Mouse (Mus musculus): Measurements from ENCODE around the gene Med22. TPM values are rescaled to one million over a fixed set of nuclear protein-coding genes. Genes with fewer than 3 reads are reported as not detected.

Gene Med22
- polyA plus RNA-seq, 1 experiment from 2014 or later: 99.5 TPM

Other genes with a start within 250 kb of the Med22 start
- not detected in 2 replicates for gene Lcn4, start 239.4 kb downstream of the Med22 start, polyA plus RNA-seq (2014; fragmentation: Nextera tagmentation; extraction: Ambion mirVana)
- gene Abo, start 45.7 kb downstream of the Med22 start, polyA plus RNA-seq (2014; fragmentation: Nextera tagmentation; extraction: Ambion mirVana): not detected in 2 replicates
- 11.6 and 15.2 TPM in 2 replicates for gene Surf6, start 7.8 kb downstream of the Med22 start, polyA plus RNA-seq (2014; fragmentation: Nextera tagmentation; extraction: Ambion mirVana)
- 631 and 654 TPM in 2 replicates for gene Rpl7a, start 87 bp upstream of the Med22 start, polyA plus RNA-seq (2014; fragmentation: Nextera tagmentation; extraction: Ambion mirVana)
- gene Surf2, start 5.7 kb upstream of the Med22 start, polyA plus RNA-seq (2014; fragmentation: Nextera tagmentation; extraction: Ambion mirVana): 46.5 and 48.4 TPM in 2 replicates
- 49.0 and 54.0 TPM in 2 replicates for gene Surf1, start 5.9 kb upstream of the Med22 start, polyA plus RNA-seq (2014; fragmentation: Nextera tagmentation; extraction: Ambion mirVana)
- gene Surf4, start 23.3 kb upstream of the Med22 start, polyA plus RNA-seq (2014; fragmentation: Nextera tagmentation; extraction: Ambion mirVana): 137 and 139 TPM in 2 replicates
- 0.07 TPM in 1 of 2 replicates, not detected in the other for gene Stkld1, start 23.4 kb upstream of the Med22 start, polyA plus RNA-seq (2014; fragmentation: Nextera tagmentation; extraction: Ambion mirVana)
- gene Rexo4, start 53.7 kb upstream of the Med22 start, polyA plus RNA-seq (2014; fragmentation: Nextera tagmentation; extraction: Ambion mirVana): 50.4 and 51.4 TPM in 2 replicates
- gene Adamts13, start 62.7 kb upstream of the Med22 start, polyA plus RNA-seq (2014; fragmentation: Nextera tagmentation; extraction: Ambion mirVana): not detected in 2 replicates
- gene Cacfd1, start 99.2 kb upstream of the Med22 start, polyA plus RNA-seq (2014; fragmentation: Nextera tagmentation; extraction: Ambion mirVana): 87.6 and 93.8 TPM in 2 replicates
- 1.2 and 1.6 TPM in 2 replicates for gene Slc2a6, start 117.3 kb upstream of the Med22 start, polyA plus RNA-seq (2014; fragmentation: Nextera tagmentation; extraction: Ambion mirVana)
- not detected in 2 replicates for gene Mymk, start 161.5 kb upstream of the Med22 start, polyA plus RNA-seq (2014; fragmentation: Nextera tagmentation; extraction: Ambion mirVana)
- 3.9 and 5.9 TPM in 2 replicates for gene Adamtsl2, start 168.7 kb upstream of the Med22 start, polyA plus RNA-seq (2014; fragmentation: Nextera tagmentation; extraction: Ambion mirVana)
- 0.10 and 0.15 TPM in 2 replicates for gene Fam163b, start 231.8 kb upstream of the Med22 start, polyA plus RNA-seq (2014; fragmentation: Nextera tagmentation; extraction: Ambion mirVana)

All from midbrain, embryonic 11.5 days (tissue).